Mouse (Mus musculus): ENCODE data around the gene Saa4. TPM values are rescaled to one million over a fixed set of nuclear protein-coding genes. Genes with fewer than 3 reads are reported as not detected.

Saa4 gene
- polyA plus RNA-seq, 1 experiment from 2014 or later: not detected

DNA sequence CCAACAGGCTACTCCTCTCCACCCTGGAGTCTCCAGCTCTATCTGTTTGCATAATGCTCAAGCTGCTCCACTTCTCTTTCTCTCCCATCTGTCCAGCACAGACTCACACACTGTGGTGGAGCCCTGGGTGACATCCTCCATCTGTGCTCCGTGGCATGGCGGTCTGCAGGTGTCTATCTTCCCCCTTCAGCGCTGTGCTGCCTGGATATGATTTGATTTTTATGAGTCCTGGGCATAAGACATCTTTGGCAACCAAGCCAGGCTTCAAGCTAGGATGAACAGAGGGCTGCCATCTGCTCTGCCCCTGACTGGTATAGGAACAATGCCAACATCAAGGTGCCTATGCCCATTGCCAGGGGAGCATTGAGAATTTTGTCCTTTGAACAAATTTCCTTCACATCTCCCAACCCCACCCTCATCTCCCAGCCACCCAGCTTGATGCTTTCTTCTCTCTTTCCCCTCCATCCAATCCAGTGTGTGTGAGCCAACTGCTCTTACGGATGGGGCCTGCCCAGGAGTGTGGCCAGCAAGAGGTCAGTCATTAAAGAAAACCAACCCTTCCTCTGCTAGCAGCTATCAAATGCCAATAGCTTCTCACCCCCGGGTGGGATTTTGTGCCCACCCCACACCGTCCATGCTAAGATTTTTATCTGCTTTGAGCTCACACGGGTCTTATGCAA, 13.7 kb downstream of the Saa4 start:
- TF ChIP-seq CTCF (IDR thresholded peaks at IDR 0.05; ENCODE audit: low read depth): no peak
- ATAC-seq (ENCODE audit: insufficient read depth) (no peak), DNase-seq (no peak)
- H3K27ac ChIP-seq (ENCODE audit: low read depth): no peak overlapping the region
- H3K27me3 ChIP-seq (ENCODE audit: insufficient read depth, low read length): no peaks in the 10 kb centered on the region
- no peak overlapping the region for H3K4me3 ChIP-seq (ENCODE audit: low read depth, low read length)
- no peak overlapping the region for H3K4me2 ChIP-seq
- H3K4me1 ChIP-seq (ENCODE audit: insufficient read depth): 0 out of 2 replicates have a peak, but pooled peaks cover 4% of the 10 kb centered on the region
- 75% methylated on average over 7 of the region's 7 CpGs for WGBS
- no peaks in the 10 kb centered on the region for H3K36me3 ChIP-seq (ENCODE audit: insufficient read depth)
- H3K9ac ChIP-seq: no peak overlapping the region
- no peaks in the 10 kb centered on the region for H3K9me3 ChIP-seq (ENCODE audit: low read depth, low read length)

DNA sequence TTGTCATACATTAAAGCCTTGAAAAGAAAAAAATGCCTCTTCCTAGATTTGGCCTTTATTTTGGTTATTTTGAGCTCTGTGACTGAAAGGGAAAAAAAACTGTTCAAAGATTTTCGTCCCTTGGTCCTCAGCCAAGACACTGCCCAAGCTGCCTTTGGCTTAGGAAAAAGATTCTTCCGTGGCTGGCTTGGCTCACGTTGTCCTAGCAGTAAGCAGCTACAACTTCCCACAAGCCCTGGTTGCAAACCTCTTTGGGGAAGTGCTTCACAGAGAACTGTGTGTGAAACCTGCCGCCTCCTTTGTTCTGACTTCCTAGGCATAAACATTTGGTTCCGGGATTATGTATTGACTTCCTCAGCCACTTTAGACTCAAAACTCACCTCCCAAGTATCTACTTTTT, 15.5 kb downstream of the Saa4 start:
- DNase-seq (peak; percentile 80), ATAC-seq (ENCODE audit: insufficient read depth) (no peak)
- Histone ChIP-seq H3K4me1 (ENCODE audit: insufficient read depth) (0 out of 2 replicates have a peak, but pooled peaks cover 4% of the 10 kb centered on the region), H3K27ac (ENCODE audit: low read depth) (no peak overlapping the region), H3K9ac (no peak overlapping the region), H3K4me2 (no peak overlapping the region), H3K27me3 (ENCODE audit: insufficient read depth, low read length) (no peaks in the 10 kb centered on the region), H3K9me3 (ENCODE audit: low read depth, low read length) (no peaks in the 10 kb centered on the region), H3K36me3 (ENCODE audit: insufficient read depth) (no peaks in the 10 kb centered on the region), H3K4me3 (ENCODE audit: low read depth, low read length) (no peak overlapping the region)
- TF ChIP-seq CTCF (IDR thresholded peaks at IDR 0.05; ENCODE audit: low read depth): no peak
- WGBS: 31% methylated on average over 5 of the region's 5 CpGs

DNA sequence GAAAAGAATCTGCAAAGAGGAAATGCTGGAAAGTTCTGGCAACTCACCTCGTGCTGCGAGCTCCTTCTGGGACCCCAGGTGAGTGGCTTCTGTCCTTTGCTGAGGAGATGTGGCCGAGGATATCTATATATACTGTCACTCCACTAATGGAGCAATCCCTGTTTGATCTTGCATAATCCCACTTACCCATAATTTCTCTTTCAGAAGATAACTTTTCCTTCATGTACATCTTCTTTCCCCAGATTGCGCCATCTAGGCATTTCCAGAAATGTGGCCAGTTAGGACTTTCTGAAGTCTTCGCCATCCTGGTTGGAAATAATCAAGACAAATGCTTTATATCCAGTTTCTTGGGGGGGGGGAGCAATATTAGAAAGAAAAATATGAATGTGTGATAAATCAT, 16.8 kb downstream of the Saa4 start, which contains the start of gene Saa3:
Saa3 (minus strand) TSS at position 101 of the 400 bp plus-strand sequence.
- Histone ChIP-seq H3K27me3 (ENCODE audit: insufficient read depth, low read length) (no peaks in the 10 kb centered on the region), H3K4me1 (ENCODE audit: insufficient read depth) (0 out of 2 replicates have a peak, but pooled peaks cover 4% of the 10 kb centered on the region), H3K9ac (no peak within 1 kb of the TSS), H3K36me3 (ENCODE audit: insufficient read depth) (no peaks in the 10 kb centered on the region), H3K4me2 (no peak within 1 kb of the TSS), H3K4me3 (ENCODE audit: low read depth, low read length) (no peak within 1 kb of the TSS), H3K27ac (ENCODE audit: low read depth) (no peak within 1 kb of the TSS), H3K9me3 (ENCODE audit: low read depth, low read length) (no peaks in the 10 kb centered on the region)
- DNase-seq (no peak), ATAC-seq (ENCODE audit: insufficient read depth) (no peak)
- WGBS: 84% methylated on average over 5 of the region's 5 CpGs
- no peak for TF ChIP-seq CTCF (IDR thresholded peaks at IDR 0.05; ENCODE audit: low read depth)

DNA sequence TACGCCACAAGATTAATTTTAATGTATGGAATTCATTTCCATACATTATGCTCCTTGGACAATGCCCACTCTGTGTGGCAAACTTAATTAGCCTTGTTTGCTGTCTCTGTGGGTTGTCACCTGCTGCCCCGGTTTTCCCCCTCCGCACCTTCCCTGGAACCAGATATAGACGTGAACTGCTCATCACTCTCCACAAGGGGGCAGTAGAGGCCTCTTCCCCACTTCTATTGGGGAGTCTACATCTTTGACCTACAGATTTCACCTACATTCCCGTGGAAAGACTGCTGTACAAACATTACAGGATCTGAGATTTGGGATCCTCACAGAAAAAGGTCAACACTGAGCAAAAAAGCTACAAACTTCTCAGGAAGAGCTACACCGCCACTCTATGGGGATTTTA, 17.9 kb downstream of the Saa4 start:
- DNase-seq (peak; percentile 83), ATAC-seq (ENCODE audit: insufficient read depth) (no peak)
- Histone ChIP-seq H3K9ac (no peak overlapping the region), H3K27ac (ENCODE audit: low read depth) (no peak overlapping the region), H3K9me3 (ENCODE audit: low read depth, low read length) (no peaks in the 10 kb centered on the region), H3K4me1 (ENCODE audit: insufficient read depth) (peaks cover 4% of the 10 kb centered on the region; the same call in 1 of the 2 replicates), H3K4me3 (ENCODE audit: low read depth, low read length) (no peak overlapping the region), H3K27me3 (ENCODE audit: insufficient read depth, low read length) (no peaks in the 10 kb centered on the region), H3K36me3 (ENCODE audit: insufficient read depth) (no peaks in the 10 kb centered on the region), H3K4me2 (no peak overlapping the region)
- WGBS: 28% methylated on average over 6 of the region's 6 CpGs
- peak; percentile 88 for TF ChIP-seq CTCF (IDR thresholded peaks at IDR 0.05; ENCODE audit: low read depth)

DNA sequence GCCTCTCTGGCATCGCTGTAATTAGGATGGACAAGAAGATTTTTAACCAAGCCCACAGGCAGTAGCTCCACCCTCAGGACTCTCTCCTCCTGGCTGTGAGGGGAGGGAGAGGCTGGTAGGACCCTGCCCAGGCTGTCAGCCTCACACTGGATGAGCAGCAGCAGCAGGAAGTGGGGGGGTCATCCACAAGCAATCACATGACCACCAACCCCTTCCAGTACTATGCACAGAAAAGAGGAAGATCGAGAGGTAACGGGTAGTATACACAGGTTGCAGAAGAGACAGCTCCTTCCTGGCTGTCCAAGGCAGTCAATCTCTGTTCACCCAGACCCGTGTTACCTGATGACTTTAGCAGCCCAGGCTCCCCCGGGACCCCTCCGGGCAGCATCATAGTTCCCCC, 20.2 kb downstream of the Saa4 start:
- Histone ChIP-seq H3K9ac (no peak overlapping the region; the same call in 1 of the 2 replicates), H3K4me3 (ENCODE audit: low read depth, low read length) (no peak overlapping the region), H3K36me3 (ENCODE audit: insufficient read depth) (peaks cover 13% of the 10 kb centered on the region; the same call in 1 of the 2 replicates), H3K27me3 (ENCODE audit: insufficient read depth, low read length) (no peaks in the 10 kb centered on the region), H3K4me1 (ENCODE audit: insufficient read depth) (peaks cover 10% of the 10 kb centered on the region; the same call in 1 of the 2 replicates), H3K4me2 (no peak overlapping the region), H3K27ac (ENCODE audit: low read depth) (no peak overlapping the region), H3K9me3 (ENCODE audit: low read depth, low read length) (no peaks in the 10 kb centered on the region)
- 60% methylated on average over 6 of the region's 6 CpGs for WGBS
- no peak for DNase-seq
- TF ChIP-seq CTCF (IDR thresholded peaks at IDR 0.05; ENCODE audit: low read depth): no peak
- no peak for ATAC-seq (ENCODE audit: insufficient read depth)

DNA sequence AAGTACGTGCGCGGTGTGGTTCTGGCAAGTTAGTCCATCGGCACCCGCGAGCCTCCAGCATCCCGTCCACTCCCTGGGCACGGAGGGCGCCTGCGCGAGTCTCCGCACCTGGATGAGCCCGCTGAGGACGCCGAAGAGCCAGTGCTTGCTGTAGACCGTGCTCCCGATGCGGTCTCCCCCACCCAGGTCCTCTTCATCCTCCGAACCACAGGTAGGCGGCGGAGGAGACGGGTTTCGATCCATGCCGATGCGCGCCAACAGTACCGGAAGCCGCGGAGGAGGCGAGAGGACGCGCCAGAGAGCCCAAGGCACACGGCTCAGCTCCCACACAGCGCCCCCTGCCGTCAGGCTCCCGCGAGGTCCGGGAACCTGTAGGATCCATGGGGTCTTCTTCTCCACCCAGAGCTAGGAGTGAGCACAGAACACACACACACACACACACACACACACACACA, 22.0 kb downstream of the Saa4 start, which contains the start of gene Saal1:
Saal1 (minus strand) TSS at position 291 of the 455 bp plus-strand sequence.
- under 1% methylated on average over 38 of the region's 38 CpGs for WGBS
- peaks cover 30% of the 10 kb centered on the region for H3K36me3 ChIP-seq (ENCODE audit: insufficient read depth)
- TF ChIP-seq CTCF (IDR thresholded peaks at IDR 0.05; ENCODE audit: low read depth): peak; percentile 98
- H3K4me2 ChIP-seq: peak within 1 kb of the TSS; percentile 70
- peak within 1 kb of the TSS; percentile 88 for H3K27ac ChIP-seq (ENCODE audit: low read depth)
- DNase-seq (peak; percentile 97), ATAC-seq (ENCODE audit: insufficient read depth) (peak; percentile 99)
- H3K4me1 ChIP-seq (ENCODE audit: insufficient read depth): peaks cover 6% of the 10 kb centered on the region; the same call in 1 of the 2 replicates
- no peaks in the 10 kb centered on the region for H3K27me3 ChIP-seq (ENCODE audit: insufficient read depth, low read length)
- H3K9ac ChIP-seq: peak within 1 kb of the TSS; percentile 95
- H3K9me3 ChIP-seq (ENCODE audit: low read depth, low read length): no peaks in the 10 kb centered on the region
- peak within 1 kb of the TSS; percentile 81 for H3K4me3 ChIP-seq (ENCODE audit: low read depth, low read length)

DNA sequence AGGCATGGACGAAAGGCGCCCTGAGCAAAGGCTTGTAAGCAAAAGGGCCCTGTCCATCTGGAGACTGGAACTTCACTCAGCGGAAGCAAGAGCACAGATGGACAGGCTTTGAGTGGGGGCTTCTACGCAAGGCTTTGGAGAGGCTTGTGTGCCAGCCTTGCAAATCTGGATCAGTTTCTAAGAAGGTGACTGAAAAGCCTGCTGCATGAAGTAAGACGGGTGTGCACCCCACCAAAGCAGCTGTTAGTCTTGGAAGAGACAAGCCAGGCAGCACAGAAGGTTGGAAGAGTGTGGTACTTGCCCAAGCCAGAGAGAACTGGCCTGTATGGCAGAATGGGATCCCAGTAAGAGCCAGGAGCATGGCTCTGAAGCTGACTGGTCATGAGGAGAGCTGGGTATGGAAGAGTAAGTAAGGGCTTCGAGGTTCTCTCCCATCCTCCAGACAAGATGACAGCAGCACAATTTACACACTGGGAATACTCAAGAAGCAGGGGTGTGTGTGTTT, 31.8 kb downstream of the Saa4 start:
- no peak for ATAC-seq (ENCODE audit: insufficient read depth)
- H3K27ac ChIP-seq (ENCODE audit: low read depth): no peak overlapping the region
- H3K27me3 ChIP-seq (ENCODE audit: insufficient read depth, low read length): no peaks in the 10 kb centered on the region
- H3K4me3 ChIP-seq (ENCODE audit: low read depth, low read length): no peak overlapping the region
- no peaks in the 10 kb centered on the region for H3K4me1 ChIP-seq (ENCODE audit: insufficient read depth)
- no peaks in the 10 kb centered on the region for H3K9me3 ChIP-seq (ENCODE audit: low read depth, low read length)
- TF ChIP-seq CTCF (IDR thresholded peaks at IDR 0.05; ENCODE audit: low read depth): no peak
- peaks cover 92% of the 10 kb centered on the region for H3K36me3 ChIP-seq (ENCODE audit: insufficient read depth)
- no peak for DNase-seq
- no peak overlapping the region for H3K4me2 ChIP-seq
- H3K9ac ChIP-seq: no peak overlapping the region
- 91% methylated on average over 6 of the region's 6 CpGs for WGBS

Measured in lung, embryonic 14.5 days (tissue).